Mouse (Mus musculus) liver, embryonic 14.5 days (tissue): ENCODE measurements around the gene Zfp46.

ENCODE experiments used
- CTCF ChIP-seq: IDR thresholded peaks from 2 replicates; pipeline ENCODE4 v1.5.1; 2016; ENCODE audit warnings: antibody characterized with exemption, low read depth, control low read depth
- EP300 ChIP-seq: IDR thresholded peaks from 2 replicates; pipeline ENCODE4 v1.6.1; 2016; ENCODE audit warnings: antibody characterized with exemption, low read depth

GRCm38 (mm10) chr4:136239111-136239510 lies 45.4 kb upstream of the Zfp46 start:
- no peak for TF ChIP-seq EP300
- TF ChIP-seq CTCF = no peak
